Mouse (Mus musculus): ENCODE data around the gene Thada. TPM values are rescaled to one million over a fixed set of nuclear protein-coding genes. Genes with fewer than 3 reads are reported as not detected.
"Not testable (repeated sequence)": the region's sequence is repeated elsewhere in the genome, so short reads cannot be mapped to it uniquely, and the experiment has no call there.

The Thada gene
- total and polyA plus RNA-seq, 2 experiments from 2014 or later: 4.3 to 12.2 TPM

DNA sequence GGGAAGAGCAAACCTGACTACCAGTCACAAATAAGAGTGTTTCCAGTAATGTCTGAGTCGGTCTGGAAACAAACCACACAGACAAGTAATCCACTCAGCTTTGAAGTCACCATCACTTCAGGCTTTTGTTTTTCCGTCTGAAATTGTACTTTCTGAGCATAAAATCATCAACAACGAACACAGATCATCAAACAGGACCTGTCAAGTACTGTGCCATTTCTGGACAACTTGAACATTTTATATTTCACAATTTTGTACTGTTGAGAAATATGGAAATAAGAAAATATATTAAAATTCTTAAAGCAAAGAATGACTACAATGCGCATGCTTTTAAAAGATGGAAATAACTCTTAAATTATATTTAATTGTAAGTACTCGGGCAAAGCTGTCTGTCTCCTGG, 161.9 kb downstream of the Thada start:
- peaks cover 13% of the 10 kb centered on the region; the same call in 1 of the 2 replicates for H3K36me3 ChIP-seq (ENCODE audit: insufficient read depth, low read length)
- H3K27ac ChIP-seq (ENCODE audit: low read depth, low read length): no peak overlapping the region
- H3K4me3 ChIP-seq (ENCODE audit: low read depth, low read length): no peak overlapping the region
- no peaks in the 10 kb centered on the region for H3K4me1 ChIP-seq (ENCODE audit: insufficient read depth, low read length)
- WGBS: 84% methylated on average over 5 of the region's 5 CpGs
- no peak for ATAC-seq (ENCODE audit: low FRiP score)
- no peaks in the 10 kb centered on the region for H3K9me3 ChIP-seq (ENCODE audit: low read length)
- no peak for TF ChIP-seq CTCF (IDR thresholded peaks at IDR 0.05)
- H3K27me3 ChIP-seq (ENCODE audit: insufficient read depth, low read length): no peaks in the 10 kb centered on the region
- no peak overlapping the region for H3K9ac ChIP-seq (replicated peaks; ENCODE audit: low read length, poor library complexity, severe bottlenecking)
- no peak for DNase-seq (ENCODE audit: low spot score)
- H3K4me2 ChIP-seq (ENCODE audit: low read depth, low read length, poor library complexity, severe bottlenecking): no peak overlapping the region

DNA sequence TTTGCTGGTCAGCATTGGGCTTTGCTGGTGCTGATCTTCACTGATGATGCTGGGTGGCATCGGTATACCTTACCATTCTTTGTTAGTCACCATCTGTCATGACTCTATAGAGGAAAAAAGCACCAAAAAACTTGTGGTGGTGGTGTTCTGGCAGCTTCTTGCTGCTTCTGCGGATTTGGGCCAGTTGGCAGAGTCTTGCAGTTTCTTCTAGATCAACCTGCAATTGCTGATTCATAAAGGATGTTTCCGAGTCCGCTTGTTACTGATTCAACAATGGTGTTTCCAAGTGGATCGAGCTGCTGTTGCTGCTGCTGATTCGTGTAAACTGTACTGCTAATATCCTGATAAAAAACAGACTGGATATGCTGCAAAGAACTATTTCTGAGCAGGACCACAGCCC, 168.0 kb downstream of the Thada start:
- no peak overlapping the region for H3K9ac ChIP-seq (replicated peaks; ENCODE audit: low read length, poor library complexity, severe bottlenecking)
- H3K4me1 ChIP-seq (ENCODE audit: insufficient read depth, low read length): no peaks in the 10 kb centered on the region
- no peaks in the 10 kb centered on the region for H3K9me3 ChIP-seq (ENCODE audit: low read length)
- H3K27ac ChIP-seq (ENCODE audit: low read depth, low read length): no peak overlapping the region
- DNase-seq (ENCODE audit: low spot score): no peak
- no peak overlapping the region for H3K4me2 ChIP-seq (ENCODE audit: low read depth, low read length, poor library complexity, severe bottlenecking)
- H3K36me3 ChIP-seq (ENCODE audit: insufficient read depth, low read length): no peaks in the 10 kb centered on the region
- H3K4me3 ChIP-seq (ENCODE audit: low read depth, low read length): no peak overlapping the region
- no peak for ATAC-seq (ENCODE audit: low FRiP score)
- TF ChIP-seq CTCF (IDR thresholded peaks at IDR 0.05): no peak
- H3K27me3 ChIP-seq (ENCODE audit: insufficient read depth, low read length): no peaks in the 10 kb centered on the region
- WGBS: 93% methylated on average over 6 of the region's 6 CpGs

DNA sequence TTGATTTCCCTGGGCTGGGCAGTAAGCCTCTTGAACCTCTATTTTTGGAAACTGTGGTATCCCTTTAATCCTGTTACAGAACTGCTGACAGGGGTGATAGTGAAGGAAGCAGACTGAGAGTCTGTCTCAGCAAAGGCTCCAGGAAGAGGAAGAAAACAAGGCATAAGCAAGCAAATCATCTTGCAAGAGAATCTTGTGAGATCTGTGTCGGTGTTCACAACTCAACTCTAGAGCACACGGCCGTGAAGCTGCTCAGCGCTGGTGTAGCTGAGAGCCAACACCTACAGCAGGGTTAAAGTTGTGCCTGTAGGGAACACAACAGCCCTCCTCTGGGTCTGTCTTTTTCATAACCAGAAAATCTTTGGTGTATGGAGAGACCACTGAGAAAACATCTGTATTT, 172.8 kb downstream of the Thada start:
- Histone ChIP-seq H3K36me3 (ENCODE audit: insufficient read depth, low read length) (no peaks in the 10 kb centered on the region; the same call in 1 of the 2 replicates), H3K4me1 (ENCODE audit: insufficient read depth, low read length) (no peaks in the 10 kb centered on the region), H3K9me3 (ENCODE audit: low read length) (no peaks in the 10 kb centered on the region), H3K4me2 (ENCODE audit: low read depth, low read length, poor library complexity, severe bottlenecking) (no peak overlapping the region), H3K27ac (ENCODE audit: low read depth, low read length) (0 out of 2 replicates have a peak overlapping the region, but pooled peaks have one; percentile 8), H3K27me3 (ENCODE audit: insufficient read depth, low read length) (no peaks in the 10 kb centered on the region), H3K4me3 (ENCODE audit: low read depth, low read length) (no peak overlapping the region), H3K9ac (replicated peaks; ENCODE audit: low read length, poor library complexity, severe bottlenecking) (no peak overlapping the region)
- WGBS: 87% methylated on average over 4 of the region's 4 CpGs
- no peak for TF ChIP-seq CTCF (IDR thresholded peaks at IDR 0.05)
- DNase-seq (ENCODE audit: low spot score): no peak
- no peak for ATAC-seq (ENCODE audit: low FRiP score)

DNA sequence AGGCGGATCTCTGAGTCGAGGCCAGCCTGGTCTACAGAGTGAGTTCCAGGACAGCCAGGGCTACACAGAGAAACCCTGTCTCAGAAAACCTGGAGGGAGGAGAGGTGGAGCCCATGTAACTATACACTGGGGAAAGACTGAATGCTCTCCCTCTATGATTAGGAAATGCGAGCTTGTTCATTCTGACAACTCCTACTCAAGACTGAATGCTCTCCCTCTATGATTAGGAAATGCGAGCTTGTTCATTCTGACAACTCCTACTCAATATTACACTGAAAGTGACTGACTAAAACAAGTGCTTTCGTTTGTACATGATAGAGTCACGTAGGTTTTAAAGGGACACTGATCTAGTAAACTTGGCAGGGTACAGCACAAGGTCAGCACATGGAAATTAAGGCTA, 174.8 kb downstream of the Thada start:
- not testable (repeated sequence) for H3K9ac ChIP-seq (replicated peaks; ENCODE audit: low read length, poor library complexity, severe bottlenecking); H3K27ac ChIP-seq (ENCODE audit: low read depth, low read length); H3K4me2 ChIP-seq (ENCODE audit: low read depth, low read length, poor library complexity, severe bottlenecking); H3K4me1 ChIP-seq (ENCODE audit: insufficient read depth, low read length); H3K36me3 ChIP-seq (ENCODE audit: insufficient read depth, low read length); H3K27me3 ChIP-seq (ENCODE audit: insufficient read depth, low read length); H3K4me3 ChIP-seq (ENCODE audit: low read depth, low read length); ATAC-seq (ENCODE audit: low FRiP score); DNase-seq (ENCODE audit: low spot score); H3K9me3 ChIP-seq (ENCODE audit: low read length)
- 99% methylated on average over 6 of the region's 6 CpGs for WGBS

DNA sequence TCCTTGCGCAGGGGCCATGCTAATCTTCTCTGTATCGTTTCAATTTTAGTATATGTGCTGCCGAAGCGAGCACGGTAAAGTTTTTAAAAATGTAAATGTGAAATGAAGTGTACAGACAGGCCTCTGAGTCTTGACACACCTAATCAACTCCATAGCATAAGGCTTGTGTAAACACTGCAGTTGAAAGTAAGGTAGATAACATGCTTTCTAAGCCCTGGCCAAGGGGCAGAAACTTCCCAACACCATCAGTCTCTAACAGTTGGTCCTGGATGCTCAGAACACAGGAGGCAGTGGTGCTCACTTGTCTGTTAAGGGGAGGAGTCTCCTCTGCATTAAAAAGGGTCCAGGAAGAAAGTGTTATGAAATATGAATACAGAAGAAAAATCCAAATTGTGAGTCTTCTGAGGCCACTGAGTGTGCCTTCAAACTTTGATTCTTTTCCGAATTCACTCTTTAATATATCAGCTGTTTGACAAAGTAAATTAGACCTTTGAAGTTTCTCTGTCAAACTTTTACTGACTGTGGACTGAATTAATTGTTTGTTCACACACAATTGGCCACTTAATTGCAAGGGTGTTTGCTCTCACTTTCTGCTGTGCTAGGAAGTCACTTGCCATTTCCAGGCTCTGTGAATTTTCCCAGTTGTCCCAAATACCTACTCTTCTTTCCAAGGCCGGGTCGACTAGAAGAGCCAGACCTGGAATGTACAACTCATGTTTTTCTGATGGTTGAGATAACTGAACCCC, 178.2 kb downstream of the Thada start:
- no peak overlapping the region for H3K4me2 ChIP-seq (ENCODE audit: low read depth, low read length, poor library complexity, severe bottlenecking)
- no peaks in the 10 kb centered on the region for H3K4me1 ChIP-seq (ENCODE audit: insufficient read depth, low read length)
- no peaks in the 10 kb centered on the region for H3K27me3 ChIP-seq (ENCODE audit: insufficient read depth, low read length)
- no peaks in the 10 kb centered on the region; the same call in 1 of the 2 replicates for H3K36me3 ChIP-seq (ENCODE audit: insufficient read depth, low read length)
- WGBS: 97% methylated on average over 8 of the region's 8 CpGs
- H3K4me3 ChIP-seq (ENCODE audit: low read depth, low read length): no peak overlapping the region
- TF ChIP-seq CTCF (IDR thresholded peaks at IDR 0.05): no peak
- no peak overlapping the region for H3K9ac ChIP-seq (replicated peaks; ENCODE audit: low read length, poor library complexity, severe bottlenecking)
- no peak overlapping the region for H3K27ac ChIP-seq (ENCODE audit: low read depth, low read length)
- no peak for DNase-seq (ENCODE audit: low spot score)
- no peaks in the 10 kb centered on the region for H3K9me3 ChIP-seq (ENCODE audit: low read length)
- ATAC-seq (ENCODE audit: low FRiP score): no peak

DNA sequence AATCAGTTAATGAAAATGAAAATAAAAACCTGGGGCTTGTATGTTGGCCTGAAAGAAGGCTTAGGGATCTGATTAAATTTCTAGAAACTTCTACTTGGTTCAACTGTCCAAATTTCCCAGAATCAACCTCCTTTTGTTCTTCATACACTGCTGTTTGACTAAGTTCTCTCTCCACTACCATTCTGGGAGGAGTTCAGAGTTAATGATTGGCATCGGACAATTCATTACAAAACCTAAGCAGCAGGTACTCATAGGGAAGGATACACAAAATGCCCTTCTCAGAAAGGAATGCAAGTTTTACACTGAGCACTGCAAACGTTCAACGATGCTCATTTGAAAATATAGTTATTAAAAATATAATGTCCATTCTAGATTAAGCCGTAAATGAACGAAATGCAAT, 179.5 kb downstream of the Thada start:
- TF ChIP-seq CTCF (IDR thresholded peaks at IDR 0.05): no peak
- ATAC-seq (ENCODE audit: low FRiP score) (no peak), DNase-seq (ENCODE audit: low spot score) (no peak)
- Histone ChIP-seq H3K4me1 (ENCODE audit: insufficient read depth, low read length) (no peaks in the 10 kb centered on the region), H3K9ac (replicated peaks; ENCODE audit: low read length, poor library complexity, severe bottlenecking) (no peak overlapping the region), H3K27ac (ENCODE audit: low read depth, low read length) (no peak overlapping the region), H3K27me3 (ENCODE audit: insufficient read depth, low read length) (no peaks in the 10 kb centered on the region), H3K4me3 (ENCODE audit: low read depth, low read length) (no peak overlapping the region), H3K36me3 (ENCODE audit: insufficient read depth, low read length) (no peaks in the 10 kb centered on the region; the same call in 1 of the 2 replicates), H3K4me2 (ENCODE audit: low read depth, low read length, poor library complexity, severe bottlenecking) (no peak overlapping the region), H3K9me3 (ENCODE audit: low read length) (no peaks in the 10 kb centered on the region)
- 98% methylated on average over 5 of the region's 5 CpGs for WGBS

Data from midbrain, postnatal 0 days (tissue).